Mouse (Mus musculus): ENCODE measurements around the gene Col5a1.

The Col5a1 gene

DNA sequence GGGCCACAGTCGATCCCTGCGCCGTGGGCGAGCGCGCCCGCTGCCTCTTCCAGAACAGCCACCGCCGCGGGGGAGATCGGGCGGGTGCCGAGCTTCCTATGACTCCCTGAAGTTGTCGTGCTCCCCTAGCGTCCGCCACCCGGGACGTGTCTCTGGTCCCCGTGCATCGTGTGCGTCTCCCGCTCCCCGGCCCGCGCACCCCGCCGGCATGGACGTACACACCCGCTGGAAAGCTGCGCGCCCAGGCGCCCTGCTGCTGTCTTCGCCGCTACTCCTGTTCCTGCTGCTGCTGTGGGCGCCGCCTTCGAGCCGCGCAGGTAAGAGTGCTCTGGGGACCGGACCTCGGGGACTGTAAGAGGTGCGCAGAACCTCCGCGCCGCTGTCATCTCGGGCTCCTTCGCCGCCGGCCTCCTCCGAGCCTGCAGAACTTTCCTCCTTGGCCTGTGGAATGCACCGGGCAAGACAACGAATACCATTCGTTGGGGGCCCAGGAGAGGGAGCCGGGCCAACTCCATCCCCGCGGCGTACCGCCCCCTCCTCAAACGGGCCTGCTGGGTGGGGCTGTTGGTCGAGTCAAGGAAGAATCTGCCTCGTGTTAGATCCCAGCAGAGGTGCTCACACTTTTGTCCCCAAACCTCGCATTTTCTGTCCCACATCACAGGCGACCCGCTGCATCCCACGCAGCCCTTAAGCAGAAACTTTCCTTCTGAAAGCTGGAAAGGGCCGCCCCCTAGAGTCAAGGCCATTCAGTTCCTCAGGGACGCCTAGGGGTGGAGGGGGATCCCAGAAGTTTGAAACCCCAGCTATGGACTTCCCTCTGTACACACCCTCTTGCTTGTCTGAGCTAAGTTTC is 609 bp downstream of the Col5a1 start:
- DNase-seq: peak; percentile 35 to 63

DNA sequence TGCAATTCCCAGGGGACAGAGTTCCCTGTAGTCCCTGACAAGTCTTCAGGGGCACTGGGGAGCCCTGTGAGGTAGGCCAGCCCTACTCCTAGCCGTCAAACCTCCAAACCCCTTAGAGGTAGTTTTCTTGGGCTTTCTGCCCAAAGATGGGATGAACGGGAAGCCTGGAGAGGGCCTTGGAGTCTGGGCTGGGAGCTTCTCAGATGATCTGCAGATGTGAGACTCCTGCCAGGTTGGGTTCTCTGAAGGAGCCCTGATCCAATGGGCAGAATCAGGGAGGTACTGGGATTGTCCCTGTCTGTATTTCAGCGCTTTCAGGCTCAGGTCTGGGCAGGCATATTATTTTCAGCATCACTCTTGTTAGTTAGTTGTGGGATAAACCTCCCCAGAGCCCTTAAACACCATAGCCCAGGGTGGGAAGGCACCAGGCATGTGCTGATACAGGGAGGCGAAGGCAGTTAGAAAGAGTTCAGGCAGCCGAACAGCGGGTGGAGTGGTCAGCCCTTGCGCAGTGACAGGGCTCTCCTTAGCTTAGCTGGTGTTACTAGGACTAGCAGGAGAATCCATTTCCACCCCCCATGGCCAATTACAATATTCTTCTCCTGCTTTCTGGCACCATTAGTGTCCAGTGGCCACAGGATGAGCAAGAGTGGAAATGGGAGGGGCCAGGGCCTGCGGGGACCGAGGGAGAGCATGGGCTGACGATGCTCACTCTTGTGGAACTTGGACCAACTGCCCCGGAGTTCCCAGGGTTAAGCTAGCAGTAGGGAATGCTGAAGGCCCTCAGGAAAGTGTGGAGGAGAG is 1.4 kb downstream of the Col5a1 start:
- peak; percentile 9 to 46 for DNase-seq

DNA sequence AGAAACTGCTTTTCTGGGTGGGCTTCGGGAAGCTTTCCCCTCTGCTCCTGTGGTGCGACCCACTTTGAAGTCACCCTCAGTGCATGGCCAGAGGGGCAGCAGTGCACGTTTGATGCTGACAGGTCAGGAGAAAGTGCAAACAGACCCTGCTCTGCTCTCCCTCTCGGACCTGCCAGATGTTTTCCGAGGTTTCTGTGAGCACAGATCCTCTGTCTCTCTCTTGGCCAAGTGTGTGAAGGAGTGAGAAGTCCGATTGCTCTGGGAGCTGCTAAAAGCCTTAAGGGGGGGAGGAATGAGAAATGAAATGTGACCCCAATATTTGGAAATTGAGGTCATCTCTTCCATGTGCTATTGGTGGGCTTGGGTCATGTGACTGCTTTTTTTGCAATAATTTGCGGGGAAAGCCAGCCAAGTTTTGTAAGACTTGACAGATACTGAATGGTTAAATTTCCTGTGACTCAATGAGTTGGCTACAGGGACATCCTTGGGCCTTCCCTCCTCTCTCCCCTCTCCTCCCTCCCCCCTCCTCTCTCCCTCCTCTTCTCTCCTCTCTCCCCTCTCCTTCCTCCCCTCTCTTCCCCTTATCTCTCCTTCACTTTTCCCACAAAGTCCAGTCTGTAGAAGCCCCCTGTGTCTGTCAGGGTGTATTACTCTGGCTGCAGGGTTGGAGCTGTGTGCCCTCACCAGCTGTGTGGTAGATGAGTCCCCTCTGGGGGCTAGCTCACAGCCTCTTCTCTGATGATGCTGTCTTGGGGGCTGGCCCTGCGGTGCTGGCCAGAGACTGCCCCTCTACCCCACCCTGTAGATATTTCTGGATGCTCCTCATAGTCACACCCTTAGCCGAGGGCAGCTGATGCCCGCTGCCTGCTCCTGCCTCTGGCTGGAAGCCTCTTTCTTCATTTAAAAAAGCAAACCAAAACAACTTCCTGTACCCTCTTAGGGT is 2.6 kb downstream of the Col5a1 start:
- peak; percentile 13 to 15 for DNase-seq

DNA sequence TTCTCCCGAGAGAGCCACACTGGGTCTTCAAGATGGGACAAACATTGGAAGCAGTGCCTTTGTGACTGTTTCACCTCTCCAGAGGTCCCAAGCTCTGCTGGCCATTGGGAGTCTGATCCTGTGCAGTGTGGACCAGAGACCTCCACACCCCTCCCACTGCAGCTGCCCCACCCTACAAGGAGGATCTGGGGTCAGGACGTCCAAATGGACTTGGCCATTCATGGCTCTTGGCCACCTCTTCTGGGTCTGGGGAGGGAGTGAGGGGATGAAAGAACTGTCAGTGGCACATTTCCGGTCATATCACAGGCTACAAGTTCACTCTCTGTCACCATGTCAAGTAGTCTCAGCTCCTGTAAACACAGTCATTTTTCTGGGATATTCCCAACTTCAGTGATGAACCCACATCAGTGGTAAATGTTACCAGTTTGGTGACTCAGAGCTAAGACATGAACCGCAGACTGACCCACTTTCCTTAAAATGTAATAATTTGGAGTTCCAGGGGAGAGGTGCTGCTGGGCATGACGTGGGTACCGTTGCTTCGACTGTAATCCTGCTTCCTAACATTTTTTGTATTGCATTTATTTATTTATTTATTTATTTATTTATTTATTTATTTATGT is 5.8 kb downstream of the Col5a1 start:
- DNase-seq: no peak

DNA sequence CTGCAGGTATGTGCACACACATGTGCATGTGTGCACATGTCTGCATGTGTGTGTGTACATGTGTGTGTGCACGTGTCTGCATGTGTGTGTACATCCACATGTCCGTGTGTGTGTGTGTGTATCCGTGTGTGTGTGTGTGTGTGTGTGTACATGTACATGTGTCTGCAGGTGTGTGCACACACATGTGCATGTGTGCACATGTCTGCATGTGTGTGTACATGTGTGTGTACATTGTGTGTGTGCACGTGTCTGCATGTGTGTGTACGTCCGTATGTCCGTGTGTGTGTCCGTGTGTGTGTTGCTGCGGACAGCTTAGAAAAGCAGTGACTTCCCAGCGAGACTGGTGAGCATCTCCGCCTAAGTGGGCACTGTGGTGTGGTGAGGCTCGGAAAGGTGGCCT is 6.8 kb downstream of the Col5a1 start:
- no peak for DNase-seq

DNA sequence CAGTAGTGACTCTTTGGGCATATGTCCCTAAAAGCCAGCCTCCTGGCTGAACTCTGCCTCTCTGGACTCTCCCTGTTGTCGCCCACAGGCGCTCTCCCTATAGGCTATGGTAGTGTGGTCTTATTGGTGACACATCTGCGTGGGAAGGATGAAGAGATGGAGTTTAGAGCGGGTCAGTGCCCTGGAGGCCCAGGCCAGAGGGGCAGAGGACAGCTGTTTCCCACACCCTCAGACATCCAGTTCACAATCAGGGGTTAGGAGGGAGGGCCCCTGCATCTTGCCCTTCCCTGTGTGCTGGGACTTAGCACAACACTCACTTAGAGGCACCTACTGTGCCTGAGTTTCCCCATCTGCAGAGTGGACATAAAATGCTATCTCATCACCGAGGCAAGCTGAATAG is 8.8 kb downstream of the Col5a1 start:
- DNase-seq: no peak

DNA sequence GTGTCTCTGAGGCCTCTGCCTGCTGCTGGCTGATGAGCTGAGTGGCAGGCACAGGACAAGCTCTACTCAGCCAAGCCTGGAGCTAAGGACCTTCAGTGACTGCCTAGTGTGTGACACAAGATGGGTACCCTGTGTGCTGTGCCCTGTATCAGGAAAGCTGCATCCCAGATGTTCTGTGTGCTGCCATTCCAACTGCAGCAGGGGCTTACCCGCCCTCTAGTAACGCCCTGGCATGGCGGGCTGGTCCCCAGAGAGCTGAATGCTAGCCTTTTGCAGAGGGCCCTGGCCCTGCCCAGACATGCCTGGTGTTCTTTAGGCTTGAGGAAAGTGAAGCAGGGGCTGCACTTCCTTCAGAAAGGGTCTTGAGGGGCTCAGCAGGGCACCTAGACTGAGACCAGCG is 9.4 kb downstream of the Col5a1 start:
- no peak for DNase-seq

DNA sequence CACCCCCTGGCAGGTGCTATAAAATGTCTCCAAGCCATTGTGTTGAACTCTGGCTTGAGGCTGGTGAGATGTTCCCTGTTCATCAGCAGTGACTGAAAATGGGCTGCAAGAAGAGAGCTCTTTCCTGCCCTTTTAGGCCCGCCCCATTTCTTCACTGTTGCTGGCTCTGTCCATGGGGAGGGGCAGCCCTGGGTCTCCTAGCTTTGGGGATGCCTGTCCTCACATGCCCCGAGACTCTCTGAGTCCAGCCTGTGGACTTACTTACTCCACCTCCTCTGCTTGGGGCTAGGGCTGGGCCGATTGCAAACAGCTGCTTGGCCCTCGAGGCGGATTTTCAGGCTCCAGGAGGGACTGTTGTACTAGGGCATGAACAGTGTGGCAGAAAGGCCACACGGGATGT is 10.9 kb downstream of the Col5a1 start:
- DNase-seq: peak; percentile 48 to 55

DNA sequence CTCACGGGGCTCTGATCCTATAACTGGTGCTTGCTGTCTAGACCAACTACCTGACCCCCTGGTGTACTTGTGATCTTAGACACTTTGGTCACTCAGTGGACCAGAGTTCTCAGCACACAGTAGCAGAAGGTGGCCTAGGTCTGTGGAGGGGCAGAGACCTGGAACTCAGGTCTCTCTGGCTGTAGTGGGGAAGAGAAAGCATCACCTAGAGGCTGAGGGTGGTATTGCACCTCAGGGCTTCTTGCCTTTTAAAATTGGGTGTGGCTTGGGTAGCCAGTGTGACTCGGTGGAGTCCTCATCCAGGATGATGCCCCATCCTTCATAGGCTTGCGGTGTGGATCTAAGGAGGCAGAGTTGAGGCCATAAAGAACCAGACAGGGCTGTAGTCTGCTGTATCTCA is 13.7 kb downstream of the Col5a1 start:
- DNase-seq: peak; percentile 42 to 74

DNA sequence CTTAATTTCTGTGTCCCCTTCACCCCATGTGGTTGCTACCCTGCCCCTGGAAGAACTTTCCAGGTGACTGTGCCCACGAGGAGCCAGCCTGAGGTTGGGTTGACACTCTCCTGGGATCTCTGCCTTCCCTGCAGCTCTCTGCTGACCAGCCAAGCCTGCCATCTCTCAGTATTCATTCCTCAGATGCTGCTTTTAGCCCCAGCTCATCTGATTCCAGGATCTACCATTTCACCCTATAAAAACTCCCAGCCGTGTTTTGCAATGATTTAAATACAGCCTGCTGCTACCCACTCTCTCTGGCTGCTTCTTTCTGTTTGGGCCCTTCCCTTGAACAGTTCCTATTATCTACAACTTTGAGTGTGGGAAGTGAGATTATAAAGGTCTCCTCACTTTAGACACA is 14.9 kb downstream of the Col5a1 start:
- no peak for DNase-seq

DNA sequence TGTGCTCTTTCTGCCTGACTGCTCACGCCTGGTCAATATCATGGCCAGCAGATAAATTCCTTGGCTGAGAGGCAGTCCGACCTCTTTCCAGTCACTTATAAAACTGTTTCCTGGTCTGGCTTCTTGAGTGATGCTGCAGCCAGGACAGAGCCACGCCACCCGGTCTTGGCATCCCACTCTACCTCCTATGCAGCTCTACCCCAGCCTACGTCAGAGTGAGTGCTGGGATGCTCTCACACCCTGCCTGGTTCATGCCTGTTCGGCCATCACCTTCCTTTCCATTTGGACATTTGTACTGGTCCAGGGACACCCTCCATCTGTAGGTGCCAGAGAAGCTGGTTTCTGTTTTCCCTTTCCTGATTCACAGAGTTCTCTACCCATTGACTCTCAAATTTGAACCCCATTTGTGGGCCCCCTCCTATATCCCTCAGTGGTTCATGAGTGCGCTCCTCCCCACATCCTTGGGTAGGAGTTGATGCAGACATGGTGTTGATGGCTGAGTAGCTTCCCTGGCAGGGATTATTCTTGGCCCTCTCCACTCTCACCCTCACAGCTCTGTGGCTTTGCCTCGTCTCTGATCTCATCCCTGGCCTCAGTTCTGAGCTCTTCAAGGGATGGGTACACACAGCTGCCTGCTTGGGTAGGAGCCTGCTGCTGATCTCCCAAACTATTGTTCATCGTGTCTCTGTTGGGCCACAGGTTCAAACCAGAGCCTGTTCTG is 15.5 kb downstream of the Col5a1 start:
- no peak for DNase-seq

DNA sequence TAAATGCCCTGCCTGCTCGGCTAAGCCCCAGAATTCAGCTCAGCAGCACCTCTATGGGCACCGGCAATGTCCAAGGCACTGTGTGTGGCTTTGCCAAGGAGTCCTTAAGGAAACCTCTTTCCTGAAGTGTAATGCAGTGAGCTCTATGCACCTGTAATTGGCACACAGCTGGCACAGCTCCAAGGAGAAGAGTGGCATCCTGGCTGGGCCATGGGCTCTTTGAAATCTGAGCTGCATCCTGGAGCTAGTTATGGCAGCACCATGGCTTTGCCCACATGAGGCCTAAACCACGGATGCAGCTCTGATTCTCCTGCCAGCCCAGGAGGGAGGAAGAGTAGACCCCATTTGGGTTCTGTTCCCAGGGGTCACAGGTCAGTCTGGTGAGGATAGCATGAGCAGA is 16.1 kb downstream of the Col5a1 start:
- DNase-seq: no peak

DNA sequence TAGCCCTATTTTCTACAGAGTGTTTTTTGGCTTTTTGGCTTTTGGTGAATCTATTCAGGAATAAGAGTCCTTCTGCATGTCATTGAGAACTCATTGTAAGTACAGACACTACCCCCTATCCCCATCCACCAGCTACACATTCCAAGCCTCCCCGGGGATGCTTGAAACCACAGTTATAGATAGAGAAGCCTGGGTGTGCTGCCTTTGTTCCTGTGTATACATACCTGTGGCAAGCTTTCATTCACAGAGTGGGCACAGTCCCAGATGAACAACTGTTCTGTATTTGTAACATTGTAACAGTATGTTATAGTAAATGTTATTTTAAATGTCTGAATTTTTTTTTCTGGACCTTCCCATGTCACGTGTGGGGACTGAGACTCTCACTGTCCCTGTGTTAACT is 19.2 kb downstream of the Col5a1 start:
- DNase-seq: no peak

DNA sequence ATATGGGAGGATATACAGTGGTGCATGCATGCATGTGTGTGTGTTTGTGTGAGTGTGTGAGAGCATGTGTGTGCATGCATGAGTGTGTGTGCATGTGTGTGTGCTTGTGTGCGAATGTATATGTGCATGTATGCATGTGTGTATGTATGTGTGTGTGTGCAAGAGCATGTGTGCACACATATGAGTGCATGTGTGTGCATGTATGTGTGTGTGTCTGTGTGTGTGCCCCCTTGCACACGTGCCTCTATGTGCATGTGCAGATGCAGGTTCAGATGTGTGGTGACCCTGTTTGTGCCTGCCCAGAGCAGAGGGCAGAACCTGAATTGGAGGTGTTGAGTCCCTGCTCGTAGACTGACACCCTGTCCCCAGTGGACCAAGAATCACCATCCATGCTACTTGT is 24.3 kb downstream of the Col5a1 start:
- DNase-seq: no peak

DNA sequence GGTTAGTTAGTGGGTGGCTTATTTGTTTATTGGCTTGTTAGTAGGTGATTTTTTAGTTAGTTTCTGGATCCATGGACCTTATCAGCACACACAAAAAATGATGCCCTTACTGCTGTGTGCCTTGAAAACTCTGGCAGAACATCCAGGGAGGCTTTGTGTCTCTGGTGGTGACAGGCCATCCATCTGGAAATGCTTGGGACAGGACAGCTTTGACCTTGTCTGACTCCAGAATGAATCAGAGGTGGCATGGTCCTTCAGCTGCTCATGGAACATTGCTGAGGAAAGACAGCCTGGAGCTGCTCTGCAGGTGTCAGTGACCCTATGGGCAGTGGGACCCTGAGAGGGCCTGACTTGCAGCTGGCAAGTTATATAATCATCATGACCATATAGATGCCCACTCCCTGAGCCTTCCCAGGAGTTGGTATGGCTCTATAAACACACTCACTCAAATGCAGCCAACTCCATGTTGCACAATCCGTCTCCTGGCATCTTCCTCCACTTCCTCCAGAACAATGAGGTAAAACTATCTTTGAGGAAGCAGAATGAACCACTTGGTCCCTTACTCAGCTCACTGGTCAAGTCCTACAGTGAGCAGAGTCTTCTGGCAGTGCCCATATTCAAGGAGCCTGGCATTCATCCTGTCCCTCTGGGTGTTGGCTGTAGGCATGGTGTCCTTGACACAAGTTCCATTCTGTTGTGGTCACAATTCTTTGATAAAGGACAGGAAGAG is 26.5 kb downstream of the Col5a1 start:
- DNase-seq: no peak

DNA sequence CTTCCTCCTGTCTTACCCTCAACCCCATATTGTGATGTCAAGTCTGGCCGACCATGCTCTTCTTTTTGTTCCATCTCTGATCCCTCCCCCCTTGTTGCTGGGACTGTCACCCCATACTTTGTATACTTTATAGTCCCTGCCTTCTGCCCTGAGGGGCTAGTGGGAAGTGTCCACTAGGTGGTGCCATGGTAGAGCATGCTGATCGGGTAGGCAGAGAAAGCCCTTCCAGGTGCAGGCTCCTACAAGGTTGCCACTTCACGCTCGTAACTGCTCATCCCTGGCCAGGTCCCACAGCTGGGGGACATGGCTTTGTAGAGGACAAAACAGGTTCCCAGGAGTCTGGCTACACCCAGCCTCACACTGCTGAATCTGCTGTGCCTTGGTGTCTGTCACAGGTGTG is 29.5 kb downstream of the Col5a1 start:
- peak; percentile 23 to 64 for DNase-seq

DNA sequence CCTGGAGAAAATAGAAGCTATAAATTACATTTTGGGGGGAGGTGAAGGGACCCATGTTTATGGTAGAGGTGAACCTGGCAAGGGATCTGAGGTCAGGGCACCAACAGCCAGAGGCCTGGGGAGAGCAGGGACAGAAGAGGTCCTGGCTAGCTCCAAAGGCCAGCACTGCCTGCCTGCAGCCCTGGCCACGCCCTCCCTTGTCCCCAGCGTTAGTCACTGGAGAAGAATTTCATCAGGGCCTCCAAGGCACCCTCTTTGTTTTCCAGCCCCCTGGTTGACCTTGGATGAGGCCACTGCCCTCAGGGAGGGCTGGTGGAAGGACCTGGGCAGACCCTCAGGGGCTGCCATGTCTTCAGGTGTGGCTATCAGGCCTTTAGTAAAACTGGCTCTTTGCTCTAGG is 30.1 kb downstream of the Col5a1 start:
- peak in 1 of 2 experiments; percentile 13 for DNase-seq

DNA sequence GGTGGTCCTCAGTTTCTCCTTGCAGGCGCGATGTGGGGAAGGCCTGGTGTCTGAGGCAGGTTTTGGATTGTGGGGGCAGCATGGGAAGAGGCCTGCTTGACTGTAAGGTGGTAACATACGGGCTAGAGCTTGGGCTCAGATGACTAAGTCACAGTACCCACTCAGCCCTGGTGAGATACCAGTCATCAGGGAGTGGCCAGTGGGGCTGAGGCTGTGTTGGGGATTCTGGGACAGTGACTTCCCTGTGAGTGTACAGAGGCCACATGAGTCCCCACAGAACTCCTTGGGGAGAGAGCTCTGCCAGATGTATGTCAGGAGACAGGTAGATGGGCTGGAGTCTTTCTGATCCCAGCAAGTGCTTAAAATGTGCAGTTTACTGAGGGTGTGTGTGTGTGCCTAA is 31.0 kb downstream of the Col5a1 start:
- DNase-seq: no peak

DNA sequence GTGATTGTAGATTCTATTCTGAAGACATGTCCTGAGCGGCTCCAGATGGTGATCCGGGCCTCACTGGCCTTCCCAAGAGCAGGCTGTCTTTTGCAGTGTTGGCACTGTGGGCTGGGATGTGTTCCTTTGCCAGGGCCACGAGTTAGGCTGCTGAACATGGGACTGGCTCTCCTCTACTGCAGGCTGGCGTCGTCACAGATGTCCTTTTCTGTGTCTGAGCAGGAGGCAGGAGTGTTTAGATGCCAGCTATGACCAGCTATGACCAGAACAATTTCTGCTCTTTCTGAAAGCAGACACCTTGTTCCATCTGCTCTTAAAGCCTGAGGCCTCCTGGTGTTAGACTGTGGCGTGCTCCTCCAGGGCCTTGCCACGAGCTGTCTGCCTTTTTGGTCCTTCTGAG is 31.9 kb downstream of the Col5a1 start:
- no peak for DNase-seq

DNA sequence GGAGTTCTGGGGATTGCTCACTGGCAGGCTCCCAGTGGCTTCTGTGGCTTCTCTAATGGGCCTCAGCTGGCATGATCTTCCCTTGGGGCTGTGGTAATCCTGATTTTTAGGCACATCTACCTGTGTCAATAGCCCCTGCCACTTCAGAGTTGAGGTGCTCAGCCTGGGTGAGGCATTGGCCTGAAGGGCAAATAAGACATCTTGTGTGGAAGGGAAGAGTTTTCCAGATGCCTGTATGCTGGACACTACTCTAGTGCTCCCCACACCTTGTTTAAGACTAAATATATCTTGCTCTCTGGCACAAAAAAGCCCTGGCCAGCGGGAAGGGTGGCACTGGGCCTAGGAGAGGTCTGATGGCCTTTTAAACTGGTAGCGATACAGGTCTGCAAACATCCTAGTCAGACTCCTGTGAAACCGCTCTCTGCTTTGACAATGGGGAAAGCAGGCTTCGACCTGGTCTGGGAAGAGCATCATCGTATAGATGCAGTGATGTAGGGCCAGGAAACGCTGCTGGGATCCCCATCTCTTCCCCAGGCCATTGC is 33.2 kb downstream of the Col5a1 start:
- no peak for DNase-seq

DNA sequence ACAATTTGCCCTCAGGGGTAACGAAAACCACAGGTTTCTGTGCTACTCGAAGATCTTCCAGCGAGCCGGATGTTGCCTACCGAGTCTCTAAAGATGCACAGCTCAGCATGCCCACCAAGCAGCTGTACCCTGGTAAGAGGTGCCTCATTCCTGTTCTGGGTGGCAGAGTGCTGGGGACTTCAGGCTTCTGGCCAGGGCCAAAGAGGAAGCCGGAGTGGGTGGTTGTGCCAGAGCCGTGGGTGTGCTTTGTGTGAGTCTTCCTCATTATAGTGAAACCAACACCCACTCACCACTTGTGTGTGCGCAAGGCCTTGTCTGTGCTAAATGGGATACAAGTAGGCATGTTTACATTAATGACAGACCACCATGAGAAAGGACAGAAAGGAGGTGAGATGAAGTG is 35.8 kb downstream of the Col5a1 start:
- no peak for DNase-seq
